Mouse (Mus musculus) spleen, adult 2 months (tissue): ENCODE data around the gene 4931406C07Rik. TPM values are rescaled to one million over a fixed set of nuclear protein-coding genes. Genes with fewer than 3 reads are reported as not detected.

Experiments
- DNase-seq, 2 experiments: peaks; one replicate each; pipeline versions ENCODE4 v3.0.0 to v3.0.0-alpha.2; 2012 to 2021; ENCODE audit warnings: low spot score in 2 of 2, low read depth in 1 of 2
- H3K27ac ChIP-seq: fragments of 200-500 bp; 2 replicates; pipeline ENCODE4 v1.5.1; 2012; ENCODE audit warnings: low read length, inconsistent platforms; ENCODE audit not compliant: insufficient read depth
- H3K27me3 ChIP-seq: fragments of 200-500 bp; 2 replicates; pipeline ENCODE4 v1.6.1; 2012; ENCODE audit warnings: mild to moderate bottlenecking, moderate library complexity, low read length, inconsistent platforms; ENCODE audit not compliant: control insufficient read depth, insufficient read depth
- H3K36me3 ChIP-seq: fragments of 200-500 bp; 2 replicates; pipeline ENCODE4 v1.6.1; 2012; ENCODE audit warnings: mild to moderate bottlenecking, low read length, inconsistent platforms; ENCODE audit not compliant: control insufficient read depth, insufficient read depth
- H3K4me1 ChIP-seq: fragments of 200-500 bp; 2 replicates; pipeline ENCODE4 v1.6.1; 2011; ENCODE audit warnings: inconsistent platforms; ENCODE audit not compliant: control insufficient read depth, insufficient read depth, insufficient read length
- H3K4me3 ChIP-seq: fragments of 200-500 bp; 2 replicates; pipeline ENCODE4 v1.5.1; 2011; ENCODE audit warnings: mild to moderate bottlenecking, inconsistent platforms; ENCODE audit not compliant: insufficient read depth, insufficient read length; ENCODE audit errors: extremely low read depth
- CTCF ChIP-seq: fragments of 200-500 bp; IDR thresholded peaks from 2 replicates; pipeline ENCODE4 v1.5.1; 2011; ENCODE audit warnings: mild to moderate bottlenecking, inconsistent platforms; ENCODE audit not compliant: insufficient read depth, insufficient read length, insufficient replicate concordance; ENCODE audit errors: extremely low read depth
- POLR2A ChIP-seq: fragments of 200-500 bp; IDR thresholded peaks from 2 replicates; pipeline ENCODE4 v1.6.1; 2011; ENCODE audit warnings: low read depth, low read length, inconsistent platforms
- WGBS: fragments of 180-500 bp; shearing (Covaris S2); methylation state at CpG from one replicate; pipeline ENCODE4 v1.1.7; 2018; 5-methylcytosine and 5-hydroxymethylcytosine counted together
- polyA plus RNA-seq: library from polyadenylated mRNA; depleted of rRNA; stranded (reverse); fragments of >200 nt; gene quantifications from 2 replicates; pipeline ENCODE4 v1.2.3, GENCODE M21; 2012

Gene 4931406C07Rik
- polyA plus RNA-seq, 1 experiment: 3.1 TPM

- no peak overlapping the region for H3K4me3 ChIP-seq
- no peak overlapping the region for H3K27ac ChIP-seq
- no peak for TF ChIP-seq POLR2A
- no peak for TF ChIP-seq CTCF
- no peaks in the 10 kb centered on the region for H3K4me1 ChIP-seq
- no peak for DNase-seq
- no peaks in the 10 kb centered on the region for H3K27me3 ChIP-seq
- H3K36me3 ChIP-seq: peaks cover 4% of the 10 kb centered on the region
- 15% methylated on average over 6 of the region's 6 CpGs for WGBS
Measured at GRCm38 (mm10) chr9:15289251-15289650, 17.0 kb downstream of the 4931406C07Rik start.

GRCm38 (mm10) chr9:15288402-15288801 is 17.8 kb downstream of the 4931406C07Rik start:
- no peaks in the 10 kb centered on the region for H3K4me1 ChIP-seq
- peaks cover 4% of the 10 kb centered on the region for H3K36me3 ChIP-seq
- H3K27ac ChIP-seq: no peak overlapping the region
- WGBS: 83% methylated on average over 3 of the region's 3 CpGs
- H3K4me3 ChIP-seq: no peak overlapping the region
- no peak for TF ChIP-seq CTCF
- DNase-seq: no peak
- no peaks in the 10 kb centered on the region for H3K27me3 ChIP-seq

GRCm38 (mm10) chr9:15287846-15288245 is 18.4 kb downstream of the 4931406C07Rik start:
- DNase-seq: no peak
- WGBS: 69% methylated on average over 6 of the region's 6 CpGs
- Histone ChIP-seq H3K27ac (no peak overlapping the region), H3K4me3 (no peak overlapping the region), H3K4me1 (no peaks in the 10 kb centered on the region), H3K27me3 (no peaks in the 10 kb centered on the region), H3K36me3 (peaks cover 4% of the 10 kb centered on the region)
- TF ChIP-seq CTCF (no peak), POLR2A (no peak)

GRCm38 (mm10) chr9:15285443-15285842 is 20.8 kb downstream of the 4931406C07Rik start:
- Histone ChIP-seq H3K27me3 (no peaks in the 10 kb centered on the region), H3K27ac (no peak overlapping the region), H3K4me1 (peaks cover 4% of the 10 kb centered on the region; the same call in 1 of the 2 replicates), H3K36me3 (peaks cover 2% of the 10 kb centered on the region), H3K4me3 (no peak overlapping the region)
- TF ChIP-seq POLR2A: no peak
- TF ChIP-seq CTCF: no peak
- no peak for DNase-seq
- WGBS: 82% methylated on average over 3 of the region's 3 CpGs

GRCm38 (mm10) chr9:15280491-15280879 is 25.8 kb downstream of the 4931406C07Rik start:
- no peak for DNase-seq
- H3K4me1 ChIP-seq: peaks cover 8% of the 10 kb centered on the region; the same call in 1 of the 2 replicates
- 53% methylated on average over 5 of the region's 5 CpGs for WGBS
- H3K4me3 ChIP-seq: peak overlapping the region; percentile 97; the same call in 1 of the 2 replicates
- H3K27me3 ChIP-seq: no peaks in the 10 kb centered on the region
- peaks cover 10% of the 10 kb centered on the region for H3K36me3 ChIP-seq
- no peak for TF ChIP-seq POLR2A
- no peak for TF ChIP-seq CTCF
- no peak overlapping the region for H3K27ac ChIP-seq

GRCm38 (mm10) chr9:15279649-15280490 is 26.4 kb downstream of the 4931406C07Rik start, which contains the start of gene Med17:
Gene Med17 (minus strand): TSS chr9:15279931.
- peaks cover 14% of the 10 kb centered on the region for H3K36me3 ChIP-seq
- no peaks in the 10 kb centered on the region for H3K27me3 ChIP-seq
- DNase-seq: peak; percentile 87 to 90
- peak within 1 kb of the TSS; percentile 97 for H3K4me3 ChIP-seq
- TF ChIP-seq CTCF (no peak), POLR2A (peak; percentile 86)
- peaks cover 8% of the 10 kb centered on the region; the same call in 1 of the 2 replicates for H3K4me1 ChIP-seq
- H3K27ac ChIP-seq: peak within 1 kb of the TSS; percentile 94
- WGBS: under 1% methylated on average over 57 of the region's 57 CpGs

GRCm38 (mm10) chr9:15279139-15279648 is 27.1 kb downstream of the 4931406C07Rik start:
- DNase-seq: no peak
- WGBS: 6% methylated on average over 19 of the region's 19 CpGs
- Histone ChIP-seq H3K27me3 (no peaks in the 10 kb centered on the region), H3K36me3 (peaks cover 15% of the 10 kb centered on the region), H3K27ac (peak overlapping the region; percentile 94), H3K4me1 (peaks cover 8% of the 10 kb centered on the region; the same call in 1 of the 2 replicates), H3K4me3 (peak overlapping the region; percentile 97)
- TF ChIP-seq POLR2A: no peak
- no peak for TF ChIP-seq CTCF
